Mouse (Mus musculus) kidney, postnatal 0 days (tissue): ENCODE measurements around the gene Ssbp1. TPM values are rescaled to one million over a fixed set of nuclear protein-coding genes. Genes with fewer than 3 reads are reported as not detected.

Experiments
- ATAC-seq: fragments of 200-750 bp; cut with Nextera tagmentation; replicated peaks from 2 replicates; pipeline ENCODE4 v1.8.0; 2017; ENCODE audit warnings: low read depth, moderate number of reproducible peaks, moderate TSS enrichment, moderate library complexity; ENCODE audit not compliant: low FRiP score
- DNase-seq: peaks from one replicate; pipeline ENCODE4 v3.0.0-alpha.2; 2016; ENCODE audit warnings: low spot score
- H3K27ac ChIP-seq: fragments of 300-500 bp; sonication (generic); 2 replicates; pipeline ENCODE4 v1.5.1; 2014; ENCODE audit warnings: mild to moderate bottlenecking
- H3K27me3 ChIP-seq: fragments of 300-500 bp; sonication (generic); 2 replicates; pipeline ENCODE4 v1.6.1; 2014; ENCODE audit warnings: low read length, mixed read lengths; ENCODE audit not compliant: insufficient read depth
- H3K36me3 ChIP-seq: fragments of 300-500 bp; sonication (generic); 2 replicates; pipeline ENCODE4 v1.6.1; 2014; ENCODE audit warnings: low read length, mixed read lengths; ENCODE audit not compliant: insufficient read depth
- H3K4me1 ChIP-seq: fragments of 300-500 bp; sonication (generic); replicated peaks from 2 replicates; pipeline ENCODE4 v1.6.1; 2014; ENCODE audit warnings: antibody characterized with exemption, low read length, mixed read lengths; ENCODE audit not compliant: insufficient read depth
- H3K4me2 ChIP-seq: fragments of 300-500 bp; sonication (generic); 2 replicates; pipeline ENCODE4 v1.6.1; 2014; ENCODE audit warnings: mild to moderate bottlenecking, low read length, moderate library complexity, mixed read lengths
- H3K4me3 ChIP-seq: fragments of 300-500 bp; sonication (generic); replicated peaks from 2 replicates; pipeline ENCODE4 v1.5.1; 2014; ENCODE audit warnings: low read depth, low read length
- H3K9ac ChIP-seq: fragments of 300-500 bp; sonication (generic); 2 replicates; pipeline ENCODE4 v1.6.1; 2014; ENCODE audit warnings: low read depth, low read length
- H3K9me3 ChIP-seq: fragments of 300-500 bp; sonication (generic); replicated peaks from 2 replicates; pipeline ENCODE4 v1.6.1; 2016; ENCODE audit warnings: low read length, inconsistent platforms, mixed read lengths
- CTCF ChIP-seq: IDR thresholded peaks from 2 replicates; pipeline ENCODE4 v1.5.1; 2016; ENCODE audit warnings: antibody characterized with exemption, low read depth, mild to moderate bottlenecking, moderate library complexity
- WGBS: fragments of 180-500 bp; shearing (Covaris S2); extraction: QIAGEN DNeasy Blood & Tissue Kit; methylation state at CpG from one replicate; pipeline ENCODE4 v1.1.7; 2014; 5-methylcytosine and 5-hydroxymethylcytosine counted together
- polyA plus RNA-seq: library from polyadenylated mRNA; unstranded; fragments of >200 nt; fragmentation: Nextera tagmentation; extraction: Ambion mirVana; gene quantifications from 2 replicates; pipeline ENCODE4 v1.2.1, GENCODE M21; 2015

The Ssbp1 gene
- polyA plus RNA-seq, 1 experiment from 2014 or later = 196 TPM

GRCm38 (mm10) chr6:40482318-40482717 is 11.2 kb downstream of the Ssbp1 start:
- ATAC-seq = no peak
- Histone ChIP-seq H3K9me3 (no peaks in the 10 kb centered on the region), H3K4me1 (no peaks in the 10 kb centered on the region), H3K36me3 (peaks cover 32% of the 10 kb centered on the region), H3K9ac (no peak overlapping the region), H3K27me3 (no peaks in the 10 kb centered on the region), H3K27ac (no peak overlapping the region), H3K4me2 (no peak overlapping the region), H3K4me3 (no peak overlapping the region)
- 90% methylated on average over 5 of the region's 5 CpGs for WGBS
- TF ChIP-seq CTCF = no peak
- DNase-seq = no peak

- Histone ChIP-seq H3K36me3 (no peaks in the 10 kb centered on the region), H3K27ac (no peak within 1 kb of the TSS), H3K27me3 (no peaks in the 10 kb centered on the region), H3K4me1 (no peaks in the 10 kb centered on the region), H3K4me3 (no peak within 1 kb of the TSS), H3K9me3 (no peaks in the 10 kb centered on the region), H3K4me2 (no peak within 1 kb of the TSS), H3K9ac (no peak within 1 kb of the TSS)
- DNase-seq (no peak), ATAC-seq (no peak)
- TF ChIP-seq CTCF = no peak
Measured at GRCm38 (mm10) chr6:40490933-40491332, 19.8 kb downstream of the Ssbp1 start, which contains the start of gene Tas2r137. Gene Tas2r137 (plus strand): TSS chr6:40491233.

GRCm38 (mm10) chr6:40493229-40493628 is 22.1 kb downstream of the Ssbp1 start, which contains the start of gene Tas2r108:
Gene Tas2r108 (plus strand): TSS chr6:40493529.
- TF ChIP-seq CTCF = no peak
- Histone ChIP-seq H3K36me3 (no peaks in the 10 kb centered on the region), H3K4me1 (no peaks in the 10 kb centered on the region), H3K4me2 (no peak within 1 kb of the TSS), H3K9me3 (no peaks in the 10 kb centered on the region), H3K4me3 (no peak within 1 kb of the TSS), H3K9ac (no peak within 1 kb of the TSS), H3K27me3 (no peaks in the 10 kb centered on the region), H3K27ac (no peak within 1 kb of the TSS)
- 85% methylated on average over 3 of the region's 3 CpGs for WGBS
- DNase-seq = no peak
- ATAC-seq = no peak

- no peaks in the 10 kb centered on the region for H3K9me3 ChIP-seq
- no peak for TF ChIP-seq CTCF
- no peak within 1 kb of the TSS for H3K4me2 ChIP-seq
- H3K4me1 ChIP-seq = no peaks in the 10 kb centered on the region
- no peak within 1 kb of the TSS for H3K27ac ChIP-seq
- H3K36me3 ChIP-seq = no peaks in the 10 kb centered on the region
- no peak for DNase-seq
- no peak within 1 kb of the TSS for H3K4me3 ChIP-seq
- no peaks in the 10 kb centered on the region for H3K27me3 ChIP-seq
- no peak within 1 kb of the TSS for H3K9ac ChIP-seq
- 59% methylated on average over 1 of the region's 1 CpGs for WGBS
- no peak for ATAC-seq
Measured at GRCm38 (mm10) chr6:40519408-40519807, 48.3 kb downstream of the Ssbp1 start, which contains the start of gene Prss37. Gene Prss37 (minus strand): TSS chr6:40519508.

Other genes with a start within 250 kb of the Ssbp1 start
- 32.0 and 36.4 TPM in 2 replicates for gene Agk, start 146.2 kb upstream of the Ssbp1 start, polyA plus RNA-seq
- gene E330009J07Rik, start 35.2 kb upstream of the Ssbp1 start, polyA plus RNA-seq = 6.9 TPM in 2 replicates
- gene Wee2, start 32.3 kb upstream of the Ssbp1 start, polyA plus RNA-seq = 0.04 TPM in 1 of 2 replicates, not detected in the other
- not detected in 2 replicates for gene Tas2r137, start 19.9 kb downstream of the Ssbp1 start, polyA plus RNA-seq
- not detected in 2 replicates for gene Tas2r108, start 22.2 kb downstream of the Ssbp1 start, polyA plus RNA-seq
- gene Prss37, start 48.2 kb downstream of the Ssbp1 start, polyA plus RNA-seq = not detected in 2 replicates
- 0.03 and 0.12 TPM in 2 replicates for gene Olfr461, start 83.7 kb downstream of the Ssbp1 start, polyA plus RNA-seq
- not detected in 2 replicates for gene Olfr460, start 98.1 kb downstream of the Ssbp1 start, polyA plus RNA-seq
- 0.42 and 0.84 TPM in 2 replicates for gene Clec5a, start 114.5 kb downstream of the Ssbp1 start, polyA plus RNA-seq
- not detected in 2 replicates for gene Tas2r138, start 142.0 kb downstream of the Ssbp1 start, polyA plus RNA-seq
- gene Mgam, start 157.5 kb downstream of the Ssbp1 start, polyA plus RNA-seq = 2.3 and 3.3 TPM in 2 replicates